Mouse (Mus musculus) cerebellum, adult 2 months (tissue): Measurements from ENCODE around the gene Lmtk2. TPM values are rescaled to one million over a fixed set of nuclear protein-coding genes. Genes with fewer than 3 reads are reported as not detected.

ENCODE experiments used
- DNase-seq, 2 experiments: peaks; one replicate each; pipeline ENCODE4 v3.0.0; 2021
- H3K27ac ChIP-seq: fragments of 200-500 bp; 2 replicates; pipeline ENCODE4 v1.5.1; 2012; ENCODE audit warnings: low read length, control low read depth, inconsistent platforms; ENCODE audit not compliant: insufficient read depth
- H3K27me3 ChIP-seq: fragments of 200-500 bp; 2 replicates; pipeline ENCODE4 v1.6.1; 2012; ENCODE audit warnings: inconsistent platforms, mild to moderate bottlenecking, low read length, moderate library complexity; ENCODE audit not compliant: control insufficient read depth, insufficient read depth
- H3K4me1 ChIP-seq: fragments of 200-500 bp; 2 replicates; pipeline ENCODE4 v1.6.1; 2011; ENCODE audit warnings: low read length; ENCODE audit not compliant: control insufficient read depth, insufficient read depth
- H3K4me3 ChIP-seq: fragments of 200-500 bp; replicated peaks from 2 replicates; pipeline ENCODE3; 2011; ENCODE audit warnings: mild to moderate bottlenecking, low read depth, low read length, control low read depth; ENCODE audit not compliant: insufficient read depth
- CTCF ChIP-seq: fragments of 200-500 bp; IDR thresholded peaks from 2 replicates; pipeline ENCODE4 v1.5.1; 2011; ENCODE audit warnings: low read depth, mild to moderate bottlenecking, control low read depth, low read length, moderate library complexity, borderline replicate concordance; ENCODE audit not compliant: insufficient read depth
- POLR2A ChIP-seq: fragments of 200-500 bp; IDR thresholded peaks from 2 replicates; pipeline ENCODE4 v1.6.1; 2011; ENCODE audit warnings: low read length, control low read depth, borderline replicate concordance; ENCODE audit not compliant: insufficient read depth
- WGBS: fragments of 180-500 bp; shearing (Covaris S2); methylation state at CpG from one replicate; pipeline ENCODE4 v1.1.7; 2018; 5-methylcytosine and 5-hydroxymethylcytosine counted together
- polyA plus RNA-seq: library from polyadenylated mRNA; depleted of rRNA; stranded (reverse); fragments of >200 nt; gene quantifications from 2 replicates; pipeline ENCODE4 v1.2.3, GENCODE M21; 2012; rRNA removed

Lmtk2 gene
- polyA plus RNA-seq, 1 experiment, result 38.8 TPM

DNA sequence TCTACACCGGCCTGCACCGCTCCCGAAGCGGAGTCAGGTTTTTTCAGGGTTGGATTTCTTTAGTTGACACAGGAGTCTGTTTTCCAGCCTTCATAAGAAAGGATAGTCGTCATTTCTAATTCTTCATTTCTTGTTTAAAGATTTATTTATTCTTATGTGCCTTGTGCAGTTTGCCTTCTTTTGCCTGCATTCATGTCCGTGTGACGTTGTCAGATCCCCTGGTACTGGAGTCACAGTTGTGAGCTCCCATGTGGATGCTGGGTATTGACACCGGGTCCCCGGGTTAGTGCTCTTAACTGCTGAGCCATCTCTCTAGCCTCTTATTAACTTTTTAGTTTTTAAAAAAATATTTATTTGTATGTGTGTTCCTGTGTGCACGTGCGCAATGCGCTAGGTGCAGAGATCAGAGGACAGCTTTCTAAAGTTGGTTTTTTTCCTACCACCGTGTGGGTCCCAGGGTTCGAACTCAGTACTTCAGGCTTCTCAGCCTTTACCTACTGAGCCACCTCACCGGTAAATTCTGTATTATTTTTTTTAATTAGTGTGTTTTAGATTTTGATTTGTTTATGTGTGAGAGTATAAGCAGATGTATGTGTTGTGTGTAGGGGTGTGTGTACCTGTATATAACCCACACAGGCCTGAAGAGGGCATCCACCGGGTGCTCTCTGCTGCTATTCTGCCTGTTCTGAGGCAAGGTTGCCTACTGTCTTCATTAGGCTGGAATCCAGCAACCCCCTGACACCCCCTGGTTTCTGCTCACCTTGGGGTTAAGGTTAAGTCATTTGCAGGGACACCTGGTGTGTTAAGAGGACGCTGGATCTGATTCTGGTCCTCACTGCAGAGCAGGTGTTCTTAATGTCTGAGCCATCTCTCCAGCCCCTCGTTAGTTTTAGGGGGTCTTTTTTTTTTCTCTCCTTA, 123.9 kb downstream of the Lmtk2 start:
- peak; percentile 20 to 48 for DNase-seq
- peak overlapping the region; percentile 96 for H3K4me3 ChIP-seq
- 15% methylated on average over 18 of the region's 18 CpGs for WGBS
- H3K27ac ChIP-seq, result peak overlapping the region; percentile 94
- peaks cover 26% of the 10 kb centered on the region for H3K4me1 ChIP-seq
- H3K27me3 ChIP-seq, result no peaks in the 10 kb centered on the region
- TF ChIP-seq CTCF, result no peak
- TF ChIP-seq POLR2A, result no peak

- Histone ChIP-seq H3K27me3 (no peaks in the 10 kb centered on the region), H3K4me3 (no peak overlapping the region), H3K27ac (no peak overlapping the region), H3K4me1 (peaks cover 14% of the 10 kb centered on the region)
- 35% methylated on average over 11 of the region's 11 CpGs for WGBS
- no peak for DNase-seq
- TF ChIP-seq CTCF (no peak), POLR2A (no peak)
Observed at GRCm38 (mm10) chr5:144226220-144226619, 126.0 kb downstream of the Lmtk2 start.

DNA sequence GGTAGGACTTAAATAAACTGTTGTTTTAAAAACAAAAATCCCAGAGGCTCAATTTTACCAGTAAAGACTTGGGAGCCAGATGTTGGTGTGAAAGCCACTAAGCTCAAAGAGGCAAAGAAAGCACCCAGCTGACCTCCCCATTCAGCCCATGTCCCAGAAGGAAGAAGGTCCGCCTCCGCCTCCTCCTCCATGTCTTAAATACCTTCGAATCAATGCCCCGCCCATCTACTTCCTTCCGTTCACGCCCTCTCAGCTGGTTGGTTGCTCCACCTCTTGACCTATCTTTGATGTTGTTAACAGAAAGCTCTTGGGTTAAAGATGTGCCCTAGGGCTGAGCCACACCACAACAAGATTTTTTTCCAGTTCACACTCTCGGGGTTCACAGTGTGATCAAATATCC, 130.0 kb downstream of the Lmtk2 start:
- H3K27ac ChIP-seq, result no peak overlapping the region
- peaks cover under 1% of the 10 kb centered on the region; the same call in 1 of the 2 replicates for H3K4me1 ChIP-seq
- H3K27me3 ChIP-seq, result no peaks in the 10 kb centered on the region
- TF ChIP-seq CTCF, result no peak
- no peak for TF ChIP-seq POLR2A
- H3K4me3 ChIP-seq, result no peak overlapping the region
- no peak for DNase-seq
- WGBS, result 88% methylated on average over 7 of the region's 7 CpGs

DNA sequence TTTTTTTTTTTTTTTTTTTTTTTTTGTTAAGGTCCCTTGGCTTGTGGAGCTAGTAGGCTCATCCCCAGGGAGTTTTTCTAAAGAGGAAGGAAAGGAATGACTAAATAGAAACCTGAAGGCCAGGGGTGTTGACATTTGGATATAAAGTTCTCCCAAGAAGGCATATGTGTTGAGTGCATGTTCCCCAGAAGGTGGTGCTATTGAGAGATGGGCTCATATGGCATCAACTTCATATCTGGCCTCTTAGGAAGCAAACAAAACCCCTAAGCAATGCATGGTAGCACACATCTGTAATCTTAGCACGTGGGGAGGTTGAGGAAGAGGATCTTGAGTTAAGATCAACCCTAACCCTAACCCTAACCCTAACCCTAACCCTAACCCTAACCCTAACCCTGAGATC, 131.2 kb downstream of the Lmtk2 start:
- H3K4me3 ChIP-seq, result no peak overlapping the region
- DNase-seq, result no peak
- TF ChIP-seq CTCF (no peak; the same call in 1 of the 2 replicates), POLR2A (no peak)
- H3K27ac ChIP-seq, result no peak overlapping the region
- 77% methylated on average over 1 of the region's 1 CpGs for WGBS
- H3K27me3 ChIP-seq, result no peaks in the 10 kb centered on the region
- no peaks in the 10 kb centered on the region for H3K4me1 ChIP-seq

DNA sequence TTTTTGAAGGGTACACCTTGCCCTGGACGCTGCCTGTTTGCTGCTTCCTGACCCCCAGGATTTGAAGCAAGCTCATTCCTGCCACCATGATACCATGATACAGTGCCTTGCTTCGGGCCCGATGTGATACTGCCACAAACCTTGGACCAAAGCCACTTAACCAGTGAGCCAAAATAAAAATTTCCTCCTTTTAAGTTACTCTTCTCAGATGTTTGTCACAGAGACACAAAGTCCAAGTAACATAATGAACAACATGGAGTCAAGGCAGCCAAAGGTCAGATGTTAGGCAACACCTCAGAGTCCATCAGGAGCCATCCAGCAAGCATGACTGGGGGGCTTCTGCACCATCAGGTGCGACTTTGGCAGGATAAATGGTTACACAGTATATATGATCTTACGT, 132.3 kb downstream of the Lmtk2 start:
- no peak overlapping the region for H3K4me3 ChIP-seq
- no peaks in the 10 kb centered on the region for H3K4me1 ChIP-seq
- 86% methylated on average over 5 of the region's 5 CpGs for WGBS
- no peaks in the 10 kb centered on the region for H3K27me3 ChIP-seq
- TF ChIP-seq POLR2A (no peak), CTCF (no peak)
- no peak overlapping the region for H3K27ac ChIP-seq
- DNase-seq, result no peak

GRCm38 (mm10) chr5:144234222-144234621, 134.0 kb downstream of the Lmtk2 start:
- Histone ChIP-seq H3K4me1 (no peaks in the 10 kb centered on the region), H3K27ac (no peak overlapping the region), H3K27me3 (no peaks in the 10 kb centered on the region), H3K4me3 (no peak overlapping the region)
- TF ChIP-seq POLR2A, result no peak
- TF ChIP-seq CTCF, result no peak
- DNase-seq, result no peak
- 76% methylated on average over 6 of the region's 6 CpGs for WGBS

DNA sequence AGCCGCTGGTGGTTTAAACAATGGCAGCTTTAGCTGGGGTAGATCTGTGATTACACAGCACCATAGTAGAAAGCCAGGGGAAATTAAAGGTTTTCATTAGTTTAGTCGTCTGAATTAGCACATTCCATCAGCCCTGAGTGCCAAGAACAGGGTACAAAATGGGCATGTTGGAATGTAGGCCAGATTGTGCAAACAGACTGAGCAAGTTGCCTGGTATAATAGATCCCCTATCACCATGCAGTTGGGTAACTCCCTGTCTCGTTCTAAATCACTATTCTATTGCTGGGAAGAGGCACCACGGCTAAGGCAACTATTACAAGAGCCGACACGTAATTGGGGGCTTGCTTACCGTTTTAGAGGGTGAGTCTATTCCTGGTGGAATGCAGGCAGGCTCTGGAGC, 134.5 kb downstream of the Lmtk2 start:
- no peak for DNase-seq
- Histone ChIP-seq H3K27ac (no peak overlapping the region), H3K4me3 (no peak overlapping the region)

More for the DNA sequence above, 134.5 kb downstream of the Lmtk2 start:
- TF ChIP-seq CTCF, result no peak
- no peak for TF ChIP-seq POLR2A
- H3K27me3 ChIP-seq, result no peaks in the 10 kb centered on the region
- WGBS, result 82% methylated on average over 7 of the region's 7 CpGs
- H3K4me1 ChIP-seq, result no peaks in the 10 kb centered on the region

Other genes with a start within 250 kb of the Lmtk2 start
- gene Ankrd61, start 202.8 kb upstream of the Lmtk2 start, polyA plus RNA-seq, result 0.29 and 0.44 TPM in 2 replicates
- 50.2 and 55.4 TPM in 2 replicates for gene Aimp2, start 190.6 kb upstream of the Lmtk2 start, polyA plus RNA-seq
- 17.2 and 18.5 TPM in 2 replicates for gene Pms2, start 190.5 kb upstream of the Lmtk2 start, polyA plus RNA-seq
- 3.3 and 3.4 TPM in 2 replicates for gene Gm42421, start 172.3 kb upstream of the Lmtk2 start, polyA plus RNA-seq
- 11.7 and 12.9 TPM in 2 replicates for gene Rsph10b, start 167.4 kb upstream of the Lmtk2 start, polyA plus RNA-seq
- 42.6 and 45.6 TPM in 2 replicates for gene Ccz1, start 85.6 kb upstream of the Lmtk2 start, polyA plus RNA-seq
- not detected in 2 replicates for gene Ocm, start 73.8 kb upstream of the Lmtk2 start, polyA plus RNA-seq
- 0.14 and 0.15 TPM in 2 replicates for gene Bhlha15, start 89.8 kb downstream of the Lmtk2 start, polyA plus RNA-seq
- 164 and 182 TPM in 2 replicates for gene Tecpr1, start 123.2 kb downstream of the Lmtk2 start, polyA plus RNA-seq
- 70.5 and 72.5 TPM in 2 replicates for gene Bri3, start 144.0 kb downstream of the Lmtk2 start, polyA plus RNA-seq